Mouse (Mus musculus) urinary bladder, postnatal 0 days (tissue): Measurements from ENCODE around the gene 4933402N03Rik. TPM values are rescaled to one million over a fixed set of nuclear protein-coding genes. Genes with fewer than 3 reads are reported as not detected.

Experiments used
- polyA plus RNA-seq: library from polyadenylated mRNA; unstranded; fragments of >200 nt; fragmentation: Nextera tagmentation; extraction: Ambion mirVana; gene quantifications from 2 replicates; pipeline ENCODE4 v1.2.1, GENCODE M21; 2015

The 4933402N03Rik gene
- not detected in 2 replicates for polyA plus RNA-seq

GRCm38 (mm10) chr7:131146214-131146613, at the start of gene 4933402N03Rik:
4933402N03Rik (minus strand) TSS chr7:131146314.

DNA sequence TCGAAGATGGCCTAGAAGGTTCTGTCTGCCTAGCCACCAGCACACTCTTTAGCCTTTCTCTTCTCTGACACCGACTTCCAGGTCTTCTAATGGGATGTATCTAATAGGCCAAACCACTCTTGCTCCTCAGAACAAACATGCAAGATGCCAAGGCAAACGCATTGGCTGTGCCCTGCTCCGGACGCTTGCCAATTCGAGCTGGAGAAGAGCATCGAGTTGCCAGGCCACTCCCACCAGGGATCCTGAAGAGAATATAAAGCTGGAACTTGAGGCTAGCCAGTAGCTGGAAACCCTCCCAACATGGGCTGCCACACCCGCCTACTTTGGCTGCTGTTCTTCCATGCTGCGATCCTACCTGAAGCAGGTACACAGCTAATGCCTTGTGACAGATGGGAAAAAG, 28.0 kb upstream of the 4933402N03Rik start, which contains the start of gene 5430419D17Rik:
TSS of gene 5430419D17Rik (plus strand) at position 282 of the 400 bp plus-strand sequence.

Other genes with a start within 250 kb of the 4933402N03Rik start
- 81.0 and 112 TPM in 2 replicates for gene Htra1, start 210.2 kb downstream of the 4933402N03Rik start, polyA plus RNA-seq
- gene Dmbt1, start 114.3 kb downstream of the 4933402N03Rik start, polyA plus RNA-seq, result not detected in 2 replicates
- not detected in 2 replicates for gene 5430419D17Rik, start 28.1 kb upstream of the 4933402N03Rik start, polyA plus RNA-seq
- 0.05 and 0.18 TPM in 2 replicates for gene Cuzd1, start 176.0 kb upstream of the 4933402N03Rik start, polyA plus RNA-seq
- not detected in 2 replicates for gene Fam24b, start 183.2 kb upstream of the 4933402N03Rik start, polyA plus RNA-seq
- gene Fam24a, start 187.6 kb upstream of the 4933402N03Rik start, polyA plus RNA-seq, result not detected in 2 replicates
- 14.3 and 16.4 TPM in 2 replicates for gene 2310057M21Rik, start 216.4 kb upstream of the 4933402N03Rik start, polyA plus RNA-seq
- gene Pstk, start 224.8 kb upstream of the 4933402N03Rik start, polyA plus RNA-seq, result 66.0 and 78.8 TPM in 2 replicates